Mouse (Mus musculus): Measurements from ENCODE around the gene Bpifb5. TPM values are rescaled to one million over a fixed set of nuclear protein-coding genes. Genes with fewer than 3 reads are reported as not detected.
"Not testable (repeated sequence)": the region's sequence is repeated elsewhere in the genome, so short reads cannot be mapped to it uniquely, and the experiment has no call there.

Bpifb5 gene
- polyA plus RNA-seq, 1 experiment from 2014 or later: 0.25 TPM

- not testable (repeated sequence) for DNase-seq (ENCODE audit: low spot score); H3K27me3 ChIP-seq (ENCODE audit: low read depth, poor library complexity, severe bottlenecking); H3K9me3 ChIP-seq (replicated peaks); H3K36me3 ChIP-seq; H3K4me1 ChIP-seq; H3K27ac ChIP-seq (replicated peaks); H3K4me3 ChIP-seq
- 97% methylated on average over 2 of the region's 4 CpGs for WGBS
These were observed 31.7 kb downstream of the Bpifb5 start for GRCm38 (mm10) chr2:154255254-154255653.

- H3K4me1 ChIP-seq: no peaks in the 10 kb centered on the region
- DNase-seq (ENCODE audit: low spot score): no peak
- no peaks in the 10 kb centered on the region for H3K36me3 ChIP-seq
- WGBS: 85% methylated on average over 4 of the region's 4 CpGs
- H3K27me3 ChIP-seq (ENCODE audit: low read depth, poor library complexity, severe bottlenecking): no peaks in the 10 kb centered on the region
- H3K4me3 ChIP-seq: no peak overlapping the region
- no peak overlapping the region for H3K27ac ChIP-seq (replicated peaks)
- no peaks in the 10 kb centered on the region for H3K9me3 ChIP-seq (replicated peaks)
These were observed 32.2 kb downstream of the Bpifb5 start for GRCm38 (mm10) chr2:154255770-154256169.

GRCm38 (mm10) chr2:154257554-154257953 is 34.0 kb downstream of the Bpifb5 start, which contains the start of gene Bpifb9a:
Bpifb9a (plus strand) TSS chr2:154257854.
- 82% methylated on average over 5 of the region's 5 CpGs for WGBS
- not testable (repeated sequence) for H3K36me3 ChIP-seq; H3K4me3 ChIP-seq; H3K9me3 ChIP-seq (replicated peaks); DNase-seq (ENCODE audit: low spot score); H3K4me1 ChIP-seq; H3K27me3 ChIP-seq (ENCODE audit: low read depth, poor library complexity, severe bottlenecking); H3K27ac ChIP-seq (replicated peaks)

- H3K9me3 ChIP-seq (replicated peaks); H3K27ac ChIP-seq (replicated peaks); H3K36me3 ChIP-seq; DNase-seq (ENCODE audit: low spot score); H3K4me3 ChIP-seq; H3K4me1 ChIP-seq; H3K27me3 ChIP-seq (ENCODE audit: low read depth, poor library complexity, severe bottlenecking): not testable (repeated sequence)
- WGBS: 89% methylated on average over 3 of the region's 3 CpGs
These were observed 40.9 kb downstream of the Bpifb5 start for GRCm38 (mm10) chr2:154264397-154264796.

Other genes with a start within 250 kb of the Bpifb5 start
- not detected in 2 replicates for gene Bpifa6, start 248.8 kb upstream of the Bpifb5 start, polyA plus RNA-seq (2016; fragmentation: Nextera tagmentation; extraction: Ambion mirVana)
- not detected in 2 replicates for gene Bpifa2, start 215.5 kb upstream of the Bpifb5 start, polyA plus RNA-seq (2016; fragmentation: Nextera tagmentation; extraction: Ambion mirVana)
- gene Bpifa3, start 93.4 kb upstream of the Bpifb5 start, polyA plus RNA-seq (2016; fragmentation: Nextera tagmentation; extraction: Ambion mirVana): not detected in 2 replicates
- gene Bpifa1, start 80.9 kb upstream of the Bpifb5 start, polyA plus RNA-seq (2016; fragmentation: Nextera tagmentation; extraction: Ambion mirVana): not detected in 2 replicates
- not detected in 2 replicates for gene Bpifa5, start 61.1 kb upstream of the Bpifb5 start, polyA plus RNA-seq (2016; fragmentation: Nextera tagmentation; extraction: Ambion mirVana)
- not detected in 2 replicates for gene Bpifb1, start 32.9 kb upstream of the Bpifb5 start, polyA plus RNA-seq (2016; fragmentation: Nextera tagmentation; extraction: Ambion mirVana)
- not detected in 2 replicates for gene Bpifb9a, start 34.1 kb downstream of the Bpifb5 start, polyA plus RNA-seq (2016; fragmentation: Nextera tagmentation; extraction: Ambion mirVana)
- gene Bpifb9b, start 83.5 kb downstream of the Bpifb5 start, polyA plus RNA-seq (2016; fragmentation: Nextera tagmentation; extraction: Ambion mirVana): not detected in 2 replicates
- 14.2 and 15.9 TPM in 2 replicates for gene Cdk5rap1, start 149.3 kb downstream of the Bpifb5 start, polyA plus RNA-seq (2016; fragmentation: Nextera tagmentation; extraction: Ambion mirVana)
- 3.0 and 5.1 TPM in 2 replicates for gene Snta1, start 184.4 kb downstream of the Bpifb5 start, polyA plus RNA-seq (2016; fragmentation: Nextera tagmentation; extraction: Ambion mirVana)
- 67.4 and 88.4 TPM in 2 replicates for gene Cbfa2t2, start 212.7 kb downstream of the Bpifb5 start, polyA plus RNA-seq (2016; fragmentation: Nextera tagmentation; extraction: Ambion mirVana)

All from midbrain, embryonic 10.5 days (tissue).